Mouse (Mus musculus) spleen, postnatal 36 days (tissue): ENCODE data around the gene Ccnb3.
"Not testable (repeated sequence)": the region's sequence is repeated elsewhere in the genome, so short reads cannot be mapped to it uniquely, and the experiment has no call there.

ENCODE experiments used
- DNase-seq, 2 experiments: peaks; one replicate each; pipeline ENCODE4 v3.0.0; 2022; ENCODE audit warnings: low spot score in 2 of 2, mixed read lengths in 1 of 2

Ccnb3 gene

GRCm38 (mm10) chrX:7041519-7041918, at the start of gene Ccnb3:
Gene Ccnb3 (minus strand): TSS chrX:7041619.
- no peak for DNase-seq

GRCm38 (mm10) chrX:7090323-7090722, 48.9 kb upstream of the Ccnb3 start:
- no peak for DNase-seq

GRCm38 (mm10) chrX:7085878-7086277, 44.5 kb upstream of the Ccnb3 start:
- no peak for DNase-seq

GRCm38 (mm10) chrX:7079820-7080429, 38.5 kb upstream of the Ccnb3 start:
- DNase-seq = no peak

- no peak for DNase-seq
Measured at GRCm38 (mm10) chrX:7068002-7068401, 26.6 kb upstream of the Ccnb3 start.

- no peak for DNase-seq
Measured at GRCm38 (mm10) chrX:7067219-7067618, 25.8 kb upstream of the Ccnb3 start, which contains the start of gene Akap4. Gene Akap4 (plus strand): TSS chrX:7067519.

- no peak for DNase-seq
Measured at GRCm38 (mm10) chrX:7064109-7064508, 22.7 kb upstream of the Ccnb3 start.

GRCm38 (mm10) chrX:7057634-7058033, 16.2 kb upstream of the Ccnb3 start:
- DNase-seq = no peak

GRCm38 (mm10) chrX:7057056-7057455, 15.6 kb upstream of the Ccnb3 start:
- no peak for DNase-seq

- DNase-seq = not testable (repeated sequence)
Measured at GRCm38 (mm10) chrX:6983916-6984315, 57.5 kb downstream of the Ccnb3 start.

- no peak for DNase-seq
Measured at GRCm38 (mm10) chrX:6971956-6972355, 69.5 kb downstream of the Ccnb3 start.

GRCm38 (mm10) chrX:6968598-6968997, 72.8 kb downstream of the Ccnb3 start:
- no peak for DNase-seq
